Mouse (Mus musculus): ENCODE results near the gene Tex52.
"Not testable (repeated sequence)": the region's sequence is repeated elsewhere in the genome, so short reads cannot be mapped to it uniquely, and the experiment has no call there.

Gene Tex52

GRCm38 (mm10) chr6:128380594-128381167 lies 5.4 kb downstream of the Tex52 start:
- not testable (repeated sequence) for DNase-seq (ENCODE audit: low read depth, low spot score)

- DNase-seq (ENCODE audit: low read depth, low spot score) = no peak
These were observed 6.0 kb downstream of the Tex52 start for GRCm38 (mm10) chr6:128381254-128381653.

GRCm38 (mm10) chr6:128383752-128384151 lies 8.5 kb downstream of the Tex52 start:
- DNase-seq (ENCODE audit: low read depth, low spot score) = no peak

GRCm38 (mm10) chr6:128385026-128385425 lies 9.8 kb downstream of the Tex52 start:
- DNase-seq (ENCODE audit: low read depth, low spot score) = no peak

DNA sequence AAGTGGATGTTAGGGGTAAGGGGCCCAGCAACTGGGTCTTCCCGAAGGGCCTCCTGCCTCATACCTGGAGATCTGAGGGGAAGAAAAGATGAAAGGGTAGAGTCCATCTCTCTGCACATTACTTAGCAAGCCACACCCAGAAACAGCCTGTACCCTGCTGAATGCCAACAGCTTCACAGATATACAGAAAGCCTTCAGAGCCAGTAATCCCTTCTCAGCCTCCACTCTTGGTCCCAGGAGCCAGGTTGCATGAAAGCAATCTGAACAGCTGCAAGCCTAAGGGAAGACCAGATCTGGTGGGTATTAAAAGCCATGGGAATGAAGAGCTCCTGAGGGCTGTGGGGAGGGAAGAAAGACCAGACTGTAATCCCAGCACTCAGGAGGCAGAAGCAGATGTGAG lies 13.9 kb downstream of the Tex52 start:
- no peak for DNase-seq (ENCODE audit: low read depth, low spot score)

- DNase-seq (ENCODE audit: low read depth, low spot score) = no peak
These were observed 15.4 kb downstream of the Tex52 start for GRCm38 (mm10) chr6:128390683-128391082.

GRCm38 (mm10) chr6:128397574-128398261 lies 22.5 kb downstream of the Tex52 start:
- DNase-seq (ENCODE audit: low read depth, low spot score) = no peak

- DNase-seq (ENCODE audit: low read depth, low spot score) = no peak
These were observed 23.7 kb downstream of the Tex52 start, which contains the start of gene Nrip2 for GRCm38 (mm10) chr6:128398996-128399395. Gene Nrip2, plus strand, starts transcription at chr6:128399296.

- DNase-seq (ENCODE audit: low read depth, low spot score) = no peak
These were observed 24.3 kb downstream of the Tex52 start for GRCm38 (mm10) chr6:128399421-128400185.

DNA sequence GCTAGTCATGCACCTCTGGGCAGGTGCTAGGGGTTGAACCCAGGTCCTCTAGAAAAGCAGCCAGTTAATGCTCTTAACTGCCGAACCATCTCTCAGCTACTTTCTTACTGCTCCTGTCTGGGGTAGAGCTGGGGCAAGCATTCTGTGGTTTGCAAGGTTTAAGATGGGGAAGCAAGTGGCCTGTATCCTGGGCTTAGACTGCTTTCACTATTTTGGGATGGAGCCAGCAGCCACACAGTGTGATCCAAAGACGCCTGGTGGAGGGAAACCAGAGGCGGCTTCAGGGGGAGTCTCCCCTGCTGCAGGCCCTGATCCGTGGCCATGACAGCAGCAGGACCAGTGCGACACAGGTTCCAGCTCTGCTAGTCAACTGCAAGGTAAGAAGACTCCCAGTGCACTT lies 29.5 kb downstream of the Tex52 start:
- no peak for DNase-seq (ENCODE audit: low read depth, low spot score)

DNA sequence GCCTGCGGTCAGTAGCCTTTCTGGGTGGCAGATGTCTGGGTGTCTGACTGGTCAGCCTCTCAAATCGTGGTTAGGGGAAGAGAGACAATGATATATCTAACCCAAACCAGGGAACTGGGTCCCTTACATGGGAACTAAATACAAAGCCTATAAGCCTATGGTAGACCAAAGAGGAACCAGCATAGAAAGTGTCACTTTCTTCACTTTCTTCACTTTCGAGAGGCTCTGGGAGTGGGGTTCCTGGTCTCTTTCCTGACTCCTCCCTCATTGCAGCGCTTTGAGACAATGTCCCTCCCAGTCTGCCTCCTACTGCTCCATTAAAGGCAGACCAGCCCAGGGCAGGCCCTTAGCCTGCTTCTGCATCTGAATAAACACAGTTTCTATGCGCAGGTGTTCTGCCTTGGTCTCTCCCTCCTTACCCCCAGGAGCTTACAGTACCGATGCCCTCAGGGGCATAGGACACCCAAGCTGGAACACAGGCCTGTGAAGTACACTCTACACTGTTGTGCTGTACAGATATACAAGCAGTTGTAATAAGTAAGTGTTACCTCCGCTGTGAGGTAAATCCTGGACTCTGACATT lies 33.4 kb downstream of the Tex52 start:
- DNase-seq (ENCODE audit: low read depth, low spot score) = no peak

DNA sequence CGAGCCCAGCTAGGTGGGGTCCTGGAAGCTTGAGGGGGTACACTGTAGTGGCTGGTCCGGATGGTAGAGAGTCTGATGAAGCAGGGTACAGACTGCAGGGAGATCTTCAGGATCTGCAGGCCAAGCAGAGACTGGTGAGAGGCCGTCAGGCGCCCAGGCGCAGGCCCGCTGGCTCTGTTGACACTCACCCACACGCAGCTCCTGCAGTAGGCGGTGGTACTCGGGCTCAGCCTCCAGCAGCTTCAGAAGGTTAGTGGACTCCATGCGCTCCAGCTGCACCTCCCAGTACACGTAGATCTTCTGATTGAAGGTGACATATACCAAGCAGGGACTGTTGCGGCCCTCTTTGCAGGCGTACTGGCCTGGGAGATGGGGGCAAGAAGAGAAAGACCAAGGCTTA lies 35.0 kb downstream of the Tex52 start:
- no peak for DNase-seq (ENCODE audit: low read depth, low spot score)

GRCm38 (mm10) chr6:128411115-128411514 lies 35.9 kb downstream of the Tex52 start:
- peak; percentile 70 for DNase-seq (ENCODE audit: low read depth, low spot score)

GRCm38 (mm10) chr6:128416169-128416568 lies 40.9 kb downstream of the Tex52 start:
- no peak for DNase-seq (ENCODE audit: low read depth, low spot score)

GRCm38 (mm10) chr6:128418076-128418475 lies 42.8 kb downstream of the Tex52 start:
- no peak for DNase-seq (ENCODE audit: low read depth, low spot score)

GRCm38 (mm10) chr6:128421036-128421435 lies 45.8 kb downstream of the Tex52 start:
- no peak for DNase-seq (ENCODE audit: low read depth, low spot score)

- no peak for DNase-seq (ENCODE audit: low read depth, low spot score)
These were observed 46.2 kb downstream of the Tex52 start for GRCm38 (mm10) chr6:128421480-128421879.

GRCm38 (mm10) chr6:128423496-128424268 lies 48.4 kb downstream of the Tex52 start:
- no peak for DNase-seq (ENCODE audit: low read depth, low spot score)

- peak; percentile 98 for DNase-seq (ENCODE audit: low read depth, low spot score)
These were observed 49.2 kb downstream of the Tex52 start, which contains the start of gene Itfg2 for GRCm38 (mm10) chr6:128424269-128425019. Gene Itfg2, minus strand, starts transcription at chr6:128424931.

DNA sequence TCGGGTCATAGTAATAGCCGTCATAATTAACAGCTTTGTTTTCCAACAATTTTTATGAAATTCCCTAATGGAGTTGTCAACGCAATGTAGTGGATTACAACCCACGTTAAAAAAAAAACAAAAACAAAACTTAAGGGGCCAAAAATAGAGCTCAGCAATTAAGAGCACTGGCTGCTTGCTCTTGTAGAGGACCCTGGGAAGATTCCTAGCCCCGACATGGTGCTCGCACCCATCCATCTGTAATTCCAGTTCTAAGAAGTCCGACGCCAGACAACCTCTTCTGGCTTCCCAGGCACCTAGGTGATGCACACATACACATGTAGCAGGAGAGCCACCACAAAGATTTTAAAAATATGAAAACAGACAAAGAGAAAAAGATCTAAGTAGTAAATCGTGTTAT lies 49.8 kb downstream of the Tex52 start:
- no peak for DNase-seq (ENCODE audit: low read depth, low spot score)

- DNase-seq (ENCODE audit: low read depth, low spot score) = no peak
These were observed 52.3 kb downstream of the Tex52 start for GRCm38 (mm10) chr6:128427571-128427970.
